Mouse (Mus musculus): ENCODE results near the gene She. TPM values are rescaled to one million over a fixed set of nuclear protein-coding genes. Genes with fewer than 3 reads are reported as not detected.

She gene
- polyA plus RNA-seq, 1 experiment from 2014 or later, result 2.3 TPM

DNA sequence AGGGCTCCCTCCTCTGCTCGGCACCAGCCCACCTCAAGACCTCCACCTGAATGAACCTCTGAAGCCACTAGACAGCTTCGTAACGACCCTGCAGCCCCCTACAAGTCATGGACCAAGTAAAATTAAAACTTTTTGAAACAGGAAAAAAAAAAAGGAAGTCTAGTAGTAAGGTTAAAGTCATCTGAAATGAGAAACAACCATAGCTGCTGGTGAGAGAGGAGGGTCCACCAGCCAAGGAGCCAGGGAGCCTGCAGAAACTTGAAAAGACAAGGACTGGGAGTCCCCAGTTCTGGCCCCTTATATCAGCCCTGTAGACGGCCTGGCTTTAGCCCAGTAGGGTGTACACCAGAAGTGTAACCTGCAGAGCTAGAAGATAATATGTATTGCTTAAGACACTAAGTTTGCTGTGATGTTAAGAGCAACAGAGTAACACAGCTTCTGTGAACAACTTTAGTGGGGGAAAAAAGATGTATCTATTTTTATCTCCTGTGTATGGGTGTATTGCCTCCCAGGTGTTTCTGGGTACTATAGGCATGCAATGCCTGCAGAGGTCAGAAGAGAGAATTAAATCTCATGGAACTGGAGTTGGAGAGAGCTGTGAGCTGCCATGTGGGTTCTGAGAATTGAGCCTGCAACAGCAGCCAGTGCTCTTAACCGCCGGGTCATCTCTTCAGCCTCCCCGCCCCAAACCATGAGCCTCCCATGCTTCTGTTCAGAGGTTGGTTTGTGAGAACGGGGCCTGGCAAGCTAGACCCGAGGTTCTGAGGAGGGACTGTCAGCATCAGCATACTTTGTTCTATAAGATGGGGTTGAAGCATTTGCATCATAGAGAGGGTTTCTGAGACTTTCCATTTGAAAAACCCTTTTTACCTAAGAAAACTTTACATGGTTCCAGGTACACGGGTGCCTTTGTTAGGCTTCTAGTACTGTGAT, 9.4 kb upstream of the She start:
- Histone ChIP-seq H3K4me1 (ENCODE audit: control insufficient read depth, insufficient read depth, low read length) (no peaks in the 10 kb centered on the region), H3K27ac (ENCODE audit: low read length) (no peak overlapping the region), H3K36me3 (ENCODE audit: control insufficient read depth, insufficient read depth, low read length) (no peaks in the 10 kb centered on the region), H3K4me3 (ENCODE audit: low read length) (no peak overlapping the region), H3K9ac (ENCODE audit: low read depth, low read length) (no peak overlapping the region), H3K27me3 (replicated peaks; ENCODE audit: control insufficient read depth, insufficient read depth, low read length) (no peaks in the 10 kb centered on the region; the same call in 1 of the 2 replicates), H3K9me3 (ENCODE audit: control insufficient read depth, low read length) (no peaks in the 10 kb centered on the region), H3K4me2 (ENCODE audit: low read depth, low read length) (no peak overlapping the region)
- no peak for ATAC-seq
- WGBS, result 74% methylated on average over 10 of the region's 10 CpGs

DNA sequence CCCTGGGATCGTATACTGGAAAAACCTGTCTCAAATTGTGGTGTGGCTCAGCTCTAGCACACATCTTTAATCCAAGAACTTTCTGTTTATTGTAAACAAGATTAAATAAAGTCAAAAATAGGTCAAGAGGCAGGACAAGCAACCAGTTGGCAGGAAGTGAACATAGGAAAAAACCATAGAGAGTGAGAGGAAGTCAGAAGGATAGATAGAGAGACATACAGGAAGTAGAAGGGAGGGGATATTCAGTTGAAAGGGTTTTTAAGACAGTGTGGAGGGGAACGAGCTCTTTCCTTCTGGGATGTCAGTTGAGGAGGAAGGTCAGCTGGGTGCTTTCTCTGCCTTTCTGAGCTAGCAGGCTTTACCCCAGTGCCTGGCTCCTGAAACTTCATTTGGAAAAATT, 7.6 kb upstream of the She start:
- Histone ChIP-seq H3K4me1 (ENCODE audit: control insufficient read depth, insufficient read depth, low read length) (no peaks in the 10 kb centered on the region), H3K4me3 (ENCODE audit: low read length) (no peak overlapping the region), H3K9me3 (ENCODE audit: control insufficient read depth, low read length) (no peaks in the 10 kb centered on the region), H3K27ac (ENCODE audit: low read length) (no peak overlapping the region), H3K9ac (ENCODE audit: low read depth, low read length) (no peak overlapping the region), H3K4me2 (ENCODE audit: low read depth, low read length) (no peak overlapping the region), H3K27me3 (replicated peaks; ENCODE audit: control insufficient read depth, insufficient read depth, low read length) (no peaks in the 10 kb centered on the region; the same call in none of the 2 replicates), H3K36me3 (ENCODE audit: control insufficient read depth, insufficient read depth, low read length) (no peaks in the 10 kb centered on the region)
- WGBS, result 58% methylated on average over 2 of the region's 2 CpGs
- ATAC-seq, result no peak

DNA sequence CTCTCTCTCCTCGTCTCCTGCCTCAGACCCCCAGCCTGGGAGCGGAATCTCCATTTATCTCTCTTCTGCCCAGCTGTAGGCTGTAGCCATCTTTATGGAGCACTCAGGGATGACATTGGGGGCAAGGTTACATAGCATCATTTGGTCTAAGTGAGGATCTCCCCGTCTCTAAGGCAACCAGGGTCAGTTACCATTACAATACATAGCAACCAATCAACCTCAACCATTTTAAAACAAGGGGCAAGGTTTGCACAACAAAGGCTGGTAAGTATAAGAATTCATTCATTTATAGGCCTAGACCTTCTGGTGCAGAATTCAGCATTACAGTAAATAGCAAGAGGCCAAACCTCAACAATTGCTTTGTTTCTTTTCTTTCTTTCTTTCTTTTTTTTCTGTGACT, 4.9 kb upstream of the She start:
- H3K9ac ChIP-seq (ENCODE audit: low read depth, low read length), result no peak overlapping the region
- no peaks in the 10 kb centered on the region for H3K9me3 ChIP-seq (ENCODE audit: control insufficient read depth, low read length)
- H3K27me3 ChIP-seq (replicated peaks; ENCODE audit: control insufficient read depth, insufficient read depth, low read length), result peaks cover 22% of the 10 kb centered on the region
- 74% methylated on average over 3 of the region's 3 CpGs for WGBS
- no peaks in the 10 kb centered on the region for H3K36me3 ChIP-seq (ENCODE audit: control insufficient read depth, insufficient read depth, low read length)
- H3K4me2 ChIP-seq (ENCODE audit: low read depth, low read length), result no peak overlapping the region
- peaks cover 6% of the 10 kb centered on the region for H3K4me1 ChIP-seq (ENCODE audit: control insufficient read depth, insufficient read depth, low read length)
- no peak for ATAC-seq
- no peak overlapping the region for H3K4me3 ChIP-seq (ENCODE audit: low read length)
- no peak overlapping the region for H3K27ac ChIP-seq (ENCODE audit: low read length)

DNA sequence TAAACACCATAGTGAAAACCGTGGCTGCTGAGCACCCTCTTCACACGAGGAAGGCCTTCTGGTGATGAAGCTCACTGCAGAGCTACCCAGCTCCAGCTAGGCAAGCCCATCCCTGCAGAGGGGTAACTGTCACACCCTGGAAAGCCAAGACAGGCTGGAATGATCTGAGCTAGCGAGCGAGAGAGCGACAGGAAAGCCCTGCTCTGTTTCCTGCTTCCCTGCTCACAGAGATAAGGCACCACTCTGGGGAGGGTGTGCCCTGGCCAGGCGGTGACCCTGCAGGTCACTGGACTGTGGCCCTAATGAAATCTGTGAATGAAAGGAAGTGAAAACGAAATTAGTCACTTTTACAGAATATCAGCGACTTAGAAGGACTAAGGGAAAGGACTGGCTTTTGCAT, 4.2 kb downstream of the She start:
- 33% methylated on average over 8 of the region's 8 CpGs for WGBS
- H3K4me2 ChIP-seq (ENCODE audit: low read depth, low read length), result no peak overlapping the region
- no peak overlapping the region for H3K4me3 ChIP-seq (ENCODE audit: low read length)
- ATAC-seq, result peak; percentile 81
- H3K27ac ChIP-seq (ENCODE audit: low read length), result no peak overlapping the region
- H3K27me3 ChIP-seq (replicated peaks; ENCODE audit: control insufficient read depth, insufficient read depth, low read length), result peaks cover 37% of the 10 kb centered on the region
- H3K9me3 ChIP-seq (ENCODE audit: control insufficient read depth, low read length), result no peaks in the 10 kb centered on the region
- no peaks in the 10 kb centered on the region for H3K36me3 ChIP-seq (ENCODE audit: control insufficient read depth, insufficient read depth, low read length)
- H3K4me1 ChIP-seq (ENCODE audit: control insufficient read depth, insufficient read depth, low read length), result peaks cover 12% of the 10 kb centered on the region
- H3K9ac ChIP-seq (ENCODE audit: low read depth, low read length), result no peak overlapping the region

DNA sequence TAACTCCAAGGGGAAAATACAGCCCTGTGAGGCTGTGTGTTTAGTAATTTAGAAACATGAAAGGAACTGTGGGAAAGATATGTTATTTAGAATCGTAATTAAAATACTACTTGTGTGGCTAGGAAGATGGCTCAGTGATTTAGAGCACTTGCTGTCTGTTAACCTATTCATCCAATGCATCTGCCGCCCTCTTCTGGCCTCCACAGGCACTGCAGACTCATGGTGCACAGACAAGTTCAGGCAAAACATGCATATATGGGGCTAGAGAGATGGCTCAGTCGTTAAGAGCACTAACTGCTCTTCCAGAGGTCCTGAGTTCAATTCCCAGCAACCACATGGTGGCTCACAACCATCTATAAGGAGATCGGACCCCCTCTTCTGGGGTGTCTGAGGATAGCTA, 11.1 kb downstream of the She start:
- Histone ChIP-seq H3K9ac (ENCODE audit: low read depth, low read length) (no peak overlapping the region), H3K36me3 (ENCODE audit: control insufficient read depth, insufficient read depth, low read length) (no peaks in the 10 kb centered on the region), H3K4me3 (ENCODE audit: low read length) (no peak overlapping the region), H3K9me3 (ENCODE audit: control insufficient read depth, low read length) (no peaks in the 10 kb centered on the region), H3K27ac (ENCODE audit: low read length) (no peak overlapping the region), H3K4me2 (ENCODE audit: low read depth, low read length) (no peak overlapping the region), H3K4me1 (ENCODE audit: control insufficient read depth, insufficient read depth, low read length) (no peaks in the 10 kb centered on the region; the same call in 1 of the 2 replicates), H3K27me3 (replicated peaks; ENCODE audit: control insufficient read depth, insufficient read depth, low read length) (no peaks in the 10 kb centered on the region)
- 75% methylated on average over 4 of the region's 4 CpGs for WGBS
- no peak for ATAC-seq

DNA sequence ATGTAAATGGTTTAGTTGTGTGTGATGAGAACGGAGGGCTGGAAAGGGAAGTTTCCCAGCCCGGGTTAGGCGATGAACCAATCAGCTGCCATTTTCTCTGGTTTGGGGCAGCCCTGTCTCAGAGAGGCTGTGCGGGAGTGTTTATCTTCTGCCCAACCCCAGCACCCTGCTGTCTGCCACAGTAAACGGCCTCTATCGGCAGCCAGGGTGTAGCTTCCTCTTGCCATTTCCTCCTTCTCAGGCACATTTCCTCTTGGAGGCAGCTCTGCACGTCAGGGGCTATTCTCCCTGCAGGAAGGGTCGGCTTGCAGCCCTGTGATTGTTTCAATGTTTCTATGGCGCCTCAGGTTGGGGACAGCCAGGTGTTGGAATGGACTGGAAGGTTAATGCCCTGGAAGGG, 12.0 kb downstream of the She start:
- H3K9me3 ChIP-seq (ENCODE audit: control insufficient read depth, low read length), result no peaks in the 10 kb centered on the region
- peak overlapping the region; percentile 10; the same call in 1 of the 2 replicates for H3K27ac ChIP-seq (ENCODE audit: low read length)
- H3K4me1 ChIP-seq (ENCODE audit: control insufficient read depth, insufficient read depth, low read length), result no peaks in the 10 kb centered on the region; the same call in 1 of the 2 replicates
- no peaks in the 10 kb centered on the region for H3K27me3 ChIP-seq (replicated peaks; ENCODE audit: control insufficient read depth, insufficient read depth, low read length)
- ATAC-seq, result peak; percentile 68
- H3K9ac ChIP-seq (ENCODE audit: low read depth, low read length), result no peak overlapping the region
- no peaks in the 10 kb centered on the region for H3K36me3 ChIP-seq (ENCODE audit: control insufficient read depth, insufficient read depth, low read length)
- H3K4me3 ChIP-seq (ENCODE audit: low read length), result no peak overlapping the region
- no peak overlapping the region for H3K4me2 ChIP-seq (ENCODE audit: low read depth, low read length)
- 56% methylated on average over 9 of the region's 9 CpGs for WGBS

DNA sequence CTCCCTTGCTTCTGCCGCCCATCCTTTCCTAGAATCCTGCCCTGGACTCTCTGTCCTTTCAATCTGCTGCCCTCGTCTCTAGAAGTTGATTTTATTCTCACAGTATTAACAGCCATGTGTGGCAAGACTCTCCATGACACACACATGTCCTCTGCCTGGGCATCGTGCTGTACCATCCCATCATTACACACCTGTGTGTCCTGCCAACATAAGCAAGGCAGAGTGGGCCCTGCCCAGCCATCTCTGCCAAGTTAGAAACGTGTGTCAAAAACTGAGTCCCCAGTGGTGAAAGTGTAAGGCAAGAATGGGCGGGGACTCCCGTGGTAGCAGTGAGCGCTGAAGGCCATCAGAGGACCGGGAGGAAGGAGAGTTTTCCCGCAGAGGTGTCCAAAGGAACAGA, 14.6 kb downstream of the She start:
- Histone ChIP-seq H3K9ac (ENCODE audit: low read depth, low read length) (no peak overlapping the region), H3K4me2 (ENCODE audit: low read depth, low read length) (no peak overlapping the region), H3K27ac (ENCODE audit: low read length) (no peak overlapping the region), H3K9me3 (ENCODE audit: control insufficient read depth, low read length) (no peaks in the 10 kb centered on the region), H3K4me3 (ENCODE audit: low read length) (no peak overlapping the region), H3K4me1 (ENCODE audit: control insufficient read depth, insufficient read depth, low read length) (no peaks in the 10 kb centered on the region; the same call in 1 of the 2 replicates), H3K36me3 (ENCODE audit: control insufficient read depth, insufficient read depth, low read length) (no peaks in the 10 kb centered on the region), H3K27me3 (replicated peaks; ENCODE audit: control insufficient read depth, insufficient read depth, low read length) (no peaks in the 10 kb centered on the region)
- no peak for ATAC-seq
- 81% methylated on average over 9 of the region's 9 CpGs for WGBS

DNA sequence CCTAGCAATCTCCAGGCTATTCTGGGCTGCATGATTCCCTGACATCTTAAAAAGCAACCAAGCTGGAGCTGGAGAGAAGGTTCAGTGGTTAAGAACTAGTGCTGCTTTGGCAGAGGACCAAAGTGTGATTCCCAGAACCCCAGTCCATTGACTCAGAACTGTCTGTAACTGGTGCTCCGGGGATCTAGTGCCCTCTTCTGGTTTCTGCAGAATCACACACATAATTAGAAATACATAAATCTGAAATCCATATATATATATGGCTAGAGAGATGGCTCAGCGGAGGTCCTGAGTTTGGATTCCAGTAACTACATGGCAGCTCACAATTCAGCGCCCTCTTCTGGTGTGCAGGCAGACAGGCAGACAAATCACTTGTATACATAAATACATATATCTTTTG, 16.0 kb downstream of the She start:
- no peak for ATAC-seq
- Histone ChIP-seq H3K9ac (ENCODE audit: low read depth, low read length) (no peak overlapping the region), H3K36me3 (ENCODE audit: control insufficient read depth, insufficient read depth, low read length) (no peaks in the 10 kb centered on the region), H3K4me2 (ENCODE audit: low read depth, low read length) (no peak overlapping the region), H3K4me1 (ENCODE audit: control insufficient read depth, insufficient read depth, low read length) (no peaks in the 10 kb centered on the region; the same call in 1 of the 2 replicates), H3K27me3 (replicated peaks; ENCODE audit: control insufficient read depth, insufficient read depth, low read length) (no peaks in the 10 kb centered on the region), H3K9me3 (ENCODE audit: control insufficient read depth, low read length) (no peaks in the 10 kb centered on the region), H3K4me3 (ENCODE audit: low read length) (no peak overlapping the region), H3K27ac (ENCODE audit: low read length) (no peak overlapping the region)
- 74% methylated on average over 3 of the region's 3 CpGs for WGBS

DNA sequence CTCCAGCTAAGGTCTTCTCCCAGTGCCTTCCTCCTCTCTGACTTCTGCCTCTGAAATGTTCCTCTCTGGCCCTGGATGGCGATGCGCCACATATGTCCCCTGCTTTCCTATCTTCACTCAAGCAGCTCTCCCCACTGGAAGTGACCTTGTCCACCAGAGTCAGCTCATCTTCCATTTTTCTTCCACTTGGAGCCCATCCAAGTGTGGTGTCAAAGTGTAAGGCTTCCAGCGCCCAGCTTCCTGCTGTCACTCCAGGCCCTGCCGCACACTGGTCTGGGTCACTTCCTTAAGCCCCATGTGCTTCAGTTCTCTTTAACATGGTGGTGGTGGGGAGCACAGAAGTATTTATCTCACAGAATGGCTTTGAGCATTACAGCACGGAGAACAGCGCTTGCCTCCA, 16.4 kb downstream of the She start:
- H3K4me1 ChIP-seq (ENCODE audit: control insufficient read depth, insufficient read depth, low read length), result no peaks in the 10 kb centered on the region; the same call in 1 of the 2 replicates
- no peak overlapping the region for H3K9ac ChIP-seq (ENCODE audit: low read depth, low read length)
- H3K27ac ChIP-seq (ENCODE audit: low read length), result 0 out of 2 replicates have a peak overlapping the region, but pooled peaks have one; percentile 15
- H3K9me3 ChIP-seq (ENCODE audit: control insufficient read depth, low read length), result no peaks in the 10 kb centered on the region
- H3K4me3 ChIP-seq (ENCODE audit: low read length), result no peak overlapping the region
- no peaks in the 10 kb centered on the region for H3K36me3 ChIP-seq (ENCODE audit: control insufficient read depth, insufficient read depth, low read length)
- H3K27me3 ChIP-seq (replicated peaks; ENCODE audit: control insufficient read depth, insufficient read depth, low read length), result no peaks in the 10 kb centered on the region
- ATAC-seq, result no peak
- 72% methylated on average over 6 of the region's 6 CpGs for WGBS
- no peak overlapping the region for H3K4me2 ChIP-seq (ENCODE audit: low read depth, low read length)
